Mouse (Mus musculus) MEL (cell line): ENCODE data around the gene Slc18a2. TPM values are rescaled to one million over a fixed set of nuclear protein-coding genes. Genes with fewer than 3 reads are reported as not detected.

Experiments used
- DNase-seq: peaks from one replicate; pipeline ENCODE4 v3.0.0; 2011; ENCODE audit warnings: low read depth, low spot score
- H3K27ac ChIP-seq: 2 replicates; pipeline ENCODE4 v1.5.1; 2012; ENCODE audit warnings: low read depth, mild to moderate bottlenecking, control low read depth, low read length, moderate library complexity; ENCODE audit not compliant: control insufficient read depth
- H3K27me3 ChIP-seq, 2 experiments: fragments of 150-350 bp in 1 of 2; sonication (generic) in 1 of 2; 2 replicates each; pipeline ENCODE4 v1.6.1; 2012; ENCODE audit warnings: low read length in 2 of 2, mild to moderate bottlenecking in 2 of 2, improper control_type of control experiment in 1 of 2, moderate library complexity in 1 of 2; ENCODE audit not compliant: insufficient read depth in 2 of 2, control insufficient read depth in 1 of 2
- H3K36me3 ChIP-seq, 2 experiments: 2 replicates each; pipeline ENCODE4 v1.6.1; 2012 to 2014; ENCODE audit warnings: low read length in 2 of 2, improper control_type of control experiment in 1 of 2, inconsistent platforms in 1 of 2, mild to moderate bottlenecking in 1 of 2; ENCODE audit not compliant: insufficient read depth in 2 of 2, control insufficient read depth in 1 of 2
- H3K4me1 ChIP-seq, 2 experiments: fragments of 150-350 bp in 1 of 2; sonication (generic) in 1 of 2; 2 replicates each; pipeline ENCODE4 v1.6.1; 2012; ENCODE audit warnings: low read length in 2 of 2, improper control_type of control experiment in 1 of 2, mild to moderate bottlenecking in 1 of 2; ENCODE audit not compliant: insufficient read depth in 2 of 2, control insufficient read depth in 1 of 2
- H3K4me3 ChIP-seq, 2 experiments: fragments of 150-350 bp in 1 of 2; sonication (generic) in 1 of 2; 2 replicates each; pipeline ENCODE4 v1.5.1; 2012; ENCODE audit warnings: low read depth in 2 of 2, low read length in 2 of 2, mild to moderate bottlenecking in 2 of 2, moderate library complexity in 2 of 2, control low read depth in 1 of 2, improper control_type of control experiment in 1 of 2; ENCODE audit not compliant: control insufficient read depth in 1 of 2, insufficient read depth in 1 of 2
- H3K79me2 ChIP-seq: 2 replicates; pipeline ENCODE4 v1.6.1; 2012; ENCODE audit warnings: mild to moderate bottlenecking, low read length, moderate library complexity; ENCODE audit not compliant: control insufficient read depth, poor library complexity, insufficient read depth
- H3K9ac ChIP-seq: 2 replicates; pipeline ENCODE4 v1.6.1; 2012; ENCODE audit warnings: low read depth, mild to moderate bottlenecking, control low read depth, low read length, moderate library complexity; ENCODE audit not compliant: control insufficient read depth, poor library complexity, severe bottlenecking
- H3K9me3 ChIP-seq: fragments of 150-350 bp; sonication (generic); replicated peaks from 2 replicates; pipeline ENCODE4 v1.6.1; 2012; ENCODE audit warnings: mild to moderate bottlenecking, low read length, improper control_type of control experiment, moderate library complexity; ENCODE audit not compliant: insufficient read depth
- CHD1 ChIP-seq: IDR thresholded peaks from 2 replicates; pipeline ENCODE4 v1.6.1; 2012; ENCODE audit warnings: low read depth, mild to moderate bottlenecking, inconsistent platforms, low read length, improper control_type of control experiment
- CTCF ChIP-seq, 3 experiments: IDR thresholded peaks in 2 of 3; conservative IDR thresholded peaks in 1 of 3; 2 replicates each; pipeline ENCODE4 v1.5.1; 2011 to 2012; ENCODE audit warnings: low read length in 3 of 3, low read depth in 2 of 3, mild to moderate bottlenecking in 2 of 3, improper control_type of control experiment in 1 of 3, inconsistent platforms in 1 of 3, mixed read lengths in 1 of 3, moderate library complexity in 1 of 3; ENCODE audit not compliant: control insufficient read depth in 1 of 3, insufficient read depth in 1 of 3, poor library complexity in 1 of 3, severe bottlenecking in 1 of 3
- E2F4 ChIP-seq: IDR thresholded peaks from 2 replicates; pipeline ENCODE4 v1.6.1; 2011; ENCODE audit warnings: low read depth, low read length, improper control_type of control experiment, borderline replicate concordance
- ELF1 ChIP-seq: IDR thresholded peaks from 2 replicates; pipeline ENCODE4 v1.6.1; 2014; ENCODE audit warnings: low read depth, mild to moderate bottlenecking, inconsistent platforms, low read length, improper control_type of control experiment, moderate library complexity
- EP300 ChIP-seq, 2 experiments: IDR thresholded peaks; 2 replicates each; pipeline ENCODE4 v1.6.1; 2011; ENCODE audit warnings: improper control_type of control experiment in 2 of 2, low read length in 2 of 2, low read depth in 1 of 2, mild to moderate bottlenecking in 1 of 2
- ETS1 ChIP-seq: IDR thresholded peaks from 2 replicates; pipeline ENCODE4 v1.6.1; 2012; ENCODE audit warnings: low read depth, mild to moderate bottlenecking, inconsistent platforms, low read length, improper control_type of control experiment, moderate library complexity
- GATA1 ChIP-seq: IDR thresholded peaks from 2 replicates; pipeline ENCODE4 v1.6.1; 2011; ENCODE audit warnings: low read depth, low read length, improper control_type of control experiment
- HCFC1 ChIP-seq: IDR thresholded peaks from 2 replicates; pipeline ENCODE4 v1.6.1; 2012; ENCODE audit warnings: low read depth, mild to moderate bottlenecking, inconsistent platforms, low read length, improper control_type of control experiment, moderate library complexity
- MAFK ChIP-seq: IDR thresholded peaks from 2 replicates; pipeline ENCODE4 v1.6.1; 2011; ENCODE audit warnings: low read depth, mild to moderate bottlenecking, low read length, improper control_type of control experiment, borderline replicate concordance
- MEF2A ChIP-seq: IDR thresholded peaks from 2 replicates; pipeline ENCODE4 v1.6.1; 2014; ENCODE audit warnings: low read depth, mild to moderate bottlenecking, inconsistent platforms, low read length, improper control_type of control experiment; ENCODE audit not compliant: poor library complexity, insufficient replicate concordance, severe bottlenecking; ENCODE audit errors: extremely low read depth
- MXI1 ChIP-seq: IDR thresholded peaks from 2 replicates; pipeline ENCODE4 v1.6.1; 2011; ENCODE audit warnings: mild to moderate bottlenecking, low read depth, low read length, improper control_type of control experiment
- MYB ChIP-seq: IDR thresholded peaks from 2 replicates; pipeline ENCODE4 v1.6.1; 2011; ENCODE audit warnings: mild to moderate bottlenecking, low read depth, low read length, improper control_type of control experiment
- MYC ChIP-seq: IDR thresholded peaks from 2 replicates; pipeline ENCODE4 v1.6.1; 2011; ENCODE audit warnings: low read depth, mild to moderate bottlenecking, low read length, improper control_type of control experiment, moderate library complexity
- NELFE ChIP-seq: IDR thresholded peaks from 2 replicates; pipeline ENCODE4 v1.6.1; 2011; ENCODE audit warnings: low read depth, low read length, improper control_type of control experiment
- NRF1 ChIP-seq: IDR thresholded peaks from 2 replicates; pipeline ENCODE4 v1.6.1; 2014; ENCODE audit warnings: low read depth, mild to moderate bottlenecking, inconsistent platforms, low read length, improper control_type of control experiment, moderate library complexity; ENCODE audit not compliant: poor library complexity, insufficient read depth, severe bottlenecking
- POLR2A ChIP-seq, 2 experiments: IDR thresholded peaks; 2 replicates each; pipeline ENCODE4 v1.6.1; 2011 to 2012; ENCODE audit warnings: low read length in 2 of 2, mild to moderate bottlenecking in 2 of 2, control low read depth in 1 of 2, improper control_type of control experiment in 1 of 2, low read depth in 1 of 2, moderate library complexity in 1 of 2; ENCODE audit not compliant: control insufficient read depth in 1 of 2, insufficient read depth in 1 of 2, poor library complexity in 1 of 2
- POLR2AphosphoS2 ChIP-seq: IDR thresholded peaks from 2 replicates; pipeline ENCODE4 v1.6.1; 2011; ENCODE audit warnings: low read length, improper control_type of control experiment
- RCOR1 ChIP-seq: IDR thresholded peaks from 2 replicates; pipeline ENCODE4 v1.6.1; 2012; ENCODE audit warnings: low read depth, mild to moderate bottlenecking, inconsistent platforms, low read length, improper control_type of control experiment
- TAL1 ChIP-seq: IDR thresholded peaks from 2 replicates; pipeline ENCODE4 v1.6.1; 2012; ENCODE audit warnings: mild to moderate bottlenecking, inconsistent platforms, low read length, moderate library complexity, mixed read lengths
- TBP ChIP-seq: IDR thresholded peaks from 2 replicates; pipeline ENCODE4 v1.8.0; 2011; ENCODE audit warnings: low read depth, low read length, improper control_type of control experiment
- UBTF ChIP-seq: IDR thresholded peaks from 2 replicates; pipeline ENCODE4 v1.6.1; 2012; ENCODE audit warnings: low read depth, mild to moderate bottlenecking, inconsistent platforms, low read length, improper control_type of control experiment, moderate library complexity, borderline replicate concordance; ENCODE audit not compliant: insufficient read depth
- USF2 ChIP-seq, 2 experiments: IDR thresholded peaks; 2 replicates each; pipeline ENCODE4 v1.6.1; 2011 to 2012; ENCODE audit warnings: improper control_type of control experiment in 2 of 2, low read length in 2 of 2, borderline replicate concordance in 1 of 2, inconsistent platforms in 1 of 2, low read depth in 1 of 2, mild to moderate bottlenecking in 1 of 2; ENCODE audit not compliant: insufficient read depth in 1 of 2
- polyA plus RNA-seq, 2 experiments: library from polyadenylated mRNA; stranded (reverse) in 1 of 2; unstranded in 1 of 2; fragments of >175 nt in 1 of 2; fragments of >200 nt in 1 of 2; gene quantifications; 2 replicates each; pipeline versions ENCODE4 v1.2.1 to v1.2.4; 2012; ENCODE audit warnings: low replicate concordance in 2 of 2, low read depth in 1 of 2; ENCODE audit not compliant: insufficient read length in 2 of 2, insufficient read depth in 1 of 2, missing spikeins in 1 of 2
- total RNA-seq: library from RNA; depleted of rRNA; stranded (reverse); fragments of 300-350 nt; gene quantifications from 2 replicates; pipeline ENCODE4 v1.2.3, GENCODE M21; 2012

Slc18a2 gene
- total and polyA plus RNA-seq, 3 experiments = 1.5 to 4.2 TPM; not detected in 1

- TF ChIP-seq USF2 (IDR thresholded peaks at IDR 0.05; ENCODE audit: borderline replicate concordance in 1 of 2, insufficient read depth in 1 of 2, low read depth in 1 of 2, low read length in 2 of 2) = no peak
- no peak for TF ChIP-seq CHD1
- no peak for TF ChIP-seq NELFE
- TF ChIP-seq TAL1 = peak; percentile 6; the same call in 1 of the 2 replicates
- TF ChIP-seq E2F4 = no peak
- peak; percentile 49; the same call in 1 of the 2 replicates for TF ChIP-seq ETS1
- peak; percentile 19; the same call in 1 of the 2 replicates for TF ChIP-seq MYB
- no peak; the same call in 1 of the 2 replicates for TF ChIP-seq RCOR1
- TF ChIP-seq MAFK = no peak
Observed at GRCm38 (mm10) chr19:59289042-59289441, 28.3 kb downstream of the Slc18a2 start (continued).

GRCm38 (mm10) chr19:59289811-59290210, 29.1 kb downstream of the Slc18a2 start:
- no peak for TF ChIP-seq HCFC1
- TF ChIP-seq GATA1 = no peak
- no peak for TF ChIP-seq ELF1
- TF ChIP-seq EP300 (IDR thresholded peaks at IDR 0.05; ENCODE audit: low read depth in 1 of 2, low read length in 2 of 2) = no peak
- no peak for TF ChIP-seq NRF1
- TF ChIP-seq UBTF = no peak
- TF ChIP-seq MYC = no peak
- TF ChIP-seq TBP = no peak
- TF ChIP-seq MEF2A = no peak
- no peak for TF ChIP-seq MXI1
- no peak for TF ChIP-seq MAFK
- no peak for TF ChIP-seq POLR2AphosphoS2
- no peak for TF ChIP-seq CTCF (IDR thresholded peaks at IDR 0.05 in 2 of 3, conservative IDR thresholded peaks at IDR 0.05 in 1 of 3; ENCODE audit: control insufficient read depth in 1 of 3, insufficient read depth in 1 of 3, low read depth in 2 of 3, low read length in 3 of 3, poor library complexity in 1 of 3, severe bottlenecking in 1 of 3)
- no peak for TF ChIP-seq POLR2A (IDR thresholded peaks at IDR 0.05; ENCODE audit: control insufficient read depth in 1 of 2, insufficient read depth in 1 of 2, low read depth in 1 of 2, low read length in 2 of 2, poor library complexity in 1 of 2)
- TF ChIP-seq, all 39 proteins: peak for 0
- peak; percentile 52 for DNase-seq
- Histone ChIP-seq H3K36me3 (peaks cover 4 to 45% of the 10 kb centered on the region in 2 experiments), H3K4me1 (peaks cover 10 to 17% of the 10 kb centered on the region in 2 experiments), H3K27me3 (no peaks in the 10 kb centered on the region), H3K9me3 (no peaks in the 10 kb centered on the region), H3K9ac (no peak overlapping the region), H3K27ac (peak overlapping the region; percentile 27), H3K79me2 (no peaks in the 10 kb centered on the region), H3K4me3 (no peak overlapping the region)
